Mouse (Mus musculus) monocyte, adult 5-6 weeks (primary cell): ENCODE results near the gene Xbp1. TPM values are rescaled to one million over a fixed set of nuclear protein-coding genes. Genes with fewer than 3 reads are reported as not detected.
A peak's percentile ranks its signal among the peaks of the same experiment; 100 is the strongest.
"Not testable (repeated sequence)": the region's sequence is repeated elsewhere in the genome, so short reads cannot be mapped to it uniquely, and the experiment has no call there.

ENCODE experiments used
- ATAC-seq: fragments of 153-309, 156-312 bp; replicated peaks from 2 replicates; pipeline ENCODE4 v1.8.0; 2017; ENCODE audit warnings: mild to moderate bottlenecking; ENCODE audit not compliant: low TSS enrichment, insufficient number of reproducible peaks, severe bottlenecking, poor library complexity, low FRiP score
- total RNA-seq: library from RNA; stranded (forward); fragments of 200-1000, 200-491, 200-594 nt; gene quantifications from 3 replicates; pipeline ENCODE4 v1.2.3, GENCODE M21; 2017

The Xbp1 gene
- total RNA-seq, 1 experiment from 2014 or later, result 261 TPM

DNA sequence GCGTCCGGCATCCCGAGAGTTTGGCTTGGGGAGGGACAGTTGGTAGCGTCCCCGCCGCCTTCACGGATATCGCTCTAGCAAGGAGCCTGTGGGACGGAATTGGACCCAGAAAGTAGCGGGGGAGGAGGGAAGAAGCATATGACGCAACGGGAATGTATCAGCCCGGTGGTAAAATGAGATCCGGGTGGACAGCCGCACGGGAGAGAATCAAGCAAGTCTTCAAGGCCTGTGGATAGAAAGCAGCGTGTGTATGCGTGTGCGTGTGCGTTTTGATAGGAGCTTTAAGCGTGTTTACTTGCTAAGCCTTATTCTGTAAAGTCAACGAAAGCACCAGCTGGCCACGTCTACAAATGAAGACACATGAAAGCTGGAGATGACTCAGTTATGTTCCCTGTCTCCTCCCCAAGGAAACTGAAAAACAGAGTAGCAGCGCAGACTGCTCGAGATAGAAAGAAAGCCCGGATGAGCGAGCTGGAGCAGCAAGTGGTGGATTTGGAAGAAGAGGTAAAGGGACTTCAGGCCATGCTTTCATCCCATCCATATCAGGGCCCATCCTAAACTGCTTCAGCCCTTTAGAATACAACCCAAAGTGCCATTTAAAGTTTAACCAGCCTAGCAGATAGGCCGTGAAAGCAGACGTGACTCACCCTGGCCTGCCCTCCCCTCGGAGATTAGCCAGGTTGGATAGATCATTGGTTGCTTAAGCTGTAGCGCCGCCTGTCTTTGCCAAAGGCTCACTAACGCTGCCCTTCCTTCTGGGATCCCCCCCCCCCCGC lies 1.2 kb downstream of the Xbp1 start:
- peak; percentile 59; the same call in 1 of the 2 replicates for ATAC-seq

DNA sequence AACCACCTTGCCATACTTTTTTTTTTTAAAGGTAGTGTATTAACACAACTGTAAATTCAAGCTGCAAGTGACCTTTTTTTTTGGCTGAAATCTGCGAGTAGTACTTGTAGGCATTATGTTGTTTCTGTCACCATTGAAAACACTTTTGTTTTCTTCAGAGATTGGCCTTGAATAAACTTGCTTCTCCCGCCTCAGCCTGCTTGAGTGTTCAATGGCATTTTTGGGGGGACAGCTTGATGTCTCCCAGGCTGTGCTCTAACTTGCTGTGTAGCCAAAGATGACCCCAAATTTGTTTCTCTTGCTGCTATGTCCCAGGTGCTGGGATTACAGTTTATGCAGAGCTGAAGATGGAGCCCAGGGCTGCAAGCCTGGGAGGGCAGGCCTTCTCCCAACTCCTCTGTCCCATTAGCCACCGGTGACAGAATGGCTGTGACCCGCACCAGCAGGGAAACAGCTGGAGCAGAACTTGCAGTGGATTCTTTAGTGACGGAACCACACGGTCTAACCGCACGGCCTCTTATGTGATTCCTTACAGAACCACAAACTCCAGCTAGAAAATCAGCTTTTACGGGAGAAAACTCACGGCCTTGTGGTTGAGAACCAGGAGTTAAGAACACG lies 2.4 kb downstream of the Xbp1 start:
- ATAC-seq, result no peak

DNA sequence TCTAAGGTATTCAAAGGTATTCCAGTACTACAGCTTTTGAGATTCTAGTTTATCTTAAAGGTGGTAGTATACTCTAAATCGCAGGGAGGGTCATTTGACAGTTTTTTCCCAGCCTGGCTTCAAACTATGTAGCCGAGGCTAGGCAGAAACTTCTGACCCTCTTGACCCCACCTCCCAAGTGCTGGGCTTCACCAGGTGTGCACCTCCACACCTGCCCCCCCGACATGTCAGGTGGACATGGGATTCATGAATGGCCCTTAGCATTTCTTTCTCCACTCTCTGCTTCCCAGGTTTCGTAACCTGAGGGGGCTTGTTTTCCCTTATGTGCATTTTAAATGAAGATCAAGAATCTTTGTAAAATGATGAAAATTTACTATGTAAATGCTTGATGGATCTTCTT lies 5.0 kb downstream of the Xbp1 start:
- no peak for ATAC-seq

DNA sequence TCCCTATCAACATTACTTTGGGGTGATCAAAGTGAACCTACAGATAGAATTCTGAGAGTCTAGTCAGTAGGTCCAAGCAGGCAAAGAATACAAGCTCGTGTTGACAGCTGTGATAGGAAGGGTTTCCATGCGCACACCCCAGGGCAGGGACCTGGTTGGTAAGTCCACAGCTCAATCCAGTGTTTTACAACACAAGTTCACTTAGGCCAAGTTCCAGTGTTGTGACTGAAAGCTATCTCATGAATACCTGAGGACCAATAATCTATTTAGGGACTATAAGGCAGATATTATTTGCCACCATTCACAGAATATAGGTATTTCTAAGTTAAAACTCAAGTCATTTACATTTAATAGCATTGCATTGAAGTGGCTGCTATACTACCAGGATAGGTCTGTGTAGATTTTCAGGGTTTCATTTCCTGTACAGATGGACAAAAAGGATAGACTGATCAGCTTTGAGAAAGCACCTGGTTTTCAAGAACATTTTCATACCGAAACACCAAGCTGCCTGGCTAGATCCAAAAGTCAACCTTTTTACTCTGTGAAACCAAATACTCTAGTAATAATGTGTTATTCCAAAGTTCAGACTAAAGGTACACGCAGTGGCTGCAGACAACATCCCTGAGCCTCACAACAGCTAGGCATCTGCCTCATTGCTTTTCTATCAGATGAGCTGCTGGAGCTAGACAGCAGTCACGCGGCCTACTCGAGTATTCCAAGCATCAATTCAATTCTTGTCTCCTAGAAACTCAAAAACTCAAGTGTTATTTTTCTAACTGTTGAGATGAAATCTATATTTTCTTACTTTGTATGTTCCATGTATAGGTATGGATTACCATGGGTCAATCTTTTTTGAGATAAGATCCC lies 6.3 kb downstream of the Xbp1 start:
- ATAC-seq, result no peak

DNA sequence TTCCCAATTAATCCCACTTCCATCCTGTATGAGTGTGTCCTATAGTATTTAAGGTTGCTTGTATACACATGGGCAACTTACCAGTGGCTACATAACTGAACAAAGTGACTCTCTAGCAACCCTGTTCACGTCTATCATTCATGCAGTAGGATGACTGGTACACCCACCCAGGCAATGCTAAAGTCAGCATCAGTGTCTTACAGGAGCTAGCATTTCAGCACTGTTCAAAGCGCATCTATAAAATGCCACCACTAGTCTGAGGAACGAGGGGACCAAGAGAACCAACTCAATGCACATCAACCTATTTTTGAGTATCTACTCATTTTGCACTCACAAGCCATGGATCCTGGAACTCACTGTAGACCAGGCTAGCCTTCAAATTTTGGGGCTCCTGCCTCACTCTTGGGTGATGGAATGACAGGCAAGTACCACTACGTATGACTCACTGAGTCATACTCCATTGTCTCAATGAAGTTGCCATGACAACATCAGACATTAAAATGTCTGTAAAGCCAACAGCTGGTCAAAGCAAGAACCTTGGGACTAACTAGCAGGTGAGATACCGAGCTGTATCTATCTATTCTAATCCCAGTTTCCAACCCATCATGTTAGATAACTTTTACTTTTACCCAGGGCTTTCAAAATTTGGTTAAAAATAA lies 7.5 kb downstream of the Xbp1 start:
- no peak for ATAC-seq

DNA sequence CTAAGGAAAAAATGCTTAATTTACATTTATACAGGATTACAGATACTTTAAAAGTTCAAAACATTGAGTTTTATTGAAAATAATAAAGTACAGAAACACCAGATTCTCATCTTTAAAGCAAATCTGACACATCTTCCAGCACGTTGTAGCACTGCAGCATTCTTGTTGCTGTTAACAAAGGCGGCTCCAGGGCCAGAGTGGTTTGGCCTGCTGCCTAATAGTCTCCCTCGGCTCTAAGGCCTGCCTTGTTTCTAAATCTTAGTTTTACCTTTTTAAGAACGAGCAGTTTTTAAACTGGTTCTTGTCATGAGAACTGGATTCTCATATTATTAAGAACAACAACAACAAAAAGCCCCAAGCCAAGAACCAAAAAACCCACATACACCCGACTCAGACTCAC lies 8.4 kb downstream of the Xbp1 start:
- ATAC-seq, result no peak

DNA sequence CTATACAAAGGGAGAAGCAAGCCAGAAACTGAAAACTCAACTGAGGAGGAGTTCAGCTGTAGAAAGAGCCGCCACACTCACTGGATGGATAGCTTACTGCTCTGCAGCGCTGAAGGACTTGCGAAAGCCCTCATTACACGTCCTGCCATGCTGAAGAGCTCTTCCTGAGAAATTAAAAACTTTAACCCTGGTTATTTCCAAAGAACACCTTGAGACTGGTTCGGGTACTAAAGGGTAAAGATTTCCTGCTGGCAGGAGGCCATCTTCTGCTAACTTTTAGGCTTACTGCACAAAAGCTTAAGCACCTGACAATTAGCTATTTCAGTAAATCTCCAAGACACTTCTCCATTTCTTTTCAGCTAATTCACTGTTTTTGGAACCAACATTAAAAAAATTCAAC lies 9.7 kb downstream of the Xbp1 start:
- ATAC-seq, result no peak

DNA sequence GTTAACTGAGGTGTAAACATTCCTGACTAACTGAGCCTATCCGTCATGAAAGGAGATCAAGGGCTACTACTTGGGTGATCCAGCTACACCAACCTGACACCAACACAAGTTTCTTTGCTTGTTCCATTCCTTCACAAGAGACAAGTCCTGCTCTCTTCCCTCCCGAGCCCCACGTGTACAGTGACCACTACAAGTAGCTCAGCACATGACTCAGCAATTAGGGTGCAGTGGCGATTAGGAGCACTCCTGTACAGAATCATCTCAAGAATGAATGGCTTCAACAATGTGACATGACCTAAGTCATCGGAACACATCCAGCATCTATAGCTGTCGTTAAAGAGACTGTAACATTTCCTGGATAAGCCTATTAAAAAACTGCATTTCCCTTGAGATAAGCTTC lies 10.3 kb downstream of the Xbp1 start:
- ATAC-seq, result no peak

DNA sequence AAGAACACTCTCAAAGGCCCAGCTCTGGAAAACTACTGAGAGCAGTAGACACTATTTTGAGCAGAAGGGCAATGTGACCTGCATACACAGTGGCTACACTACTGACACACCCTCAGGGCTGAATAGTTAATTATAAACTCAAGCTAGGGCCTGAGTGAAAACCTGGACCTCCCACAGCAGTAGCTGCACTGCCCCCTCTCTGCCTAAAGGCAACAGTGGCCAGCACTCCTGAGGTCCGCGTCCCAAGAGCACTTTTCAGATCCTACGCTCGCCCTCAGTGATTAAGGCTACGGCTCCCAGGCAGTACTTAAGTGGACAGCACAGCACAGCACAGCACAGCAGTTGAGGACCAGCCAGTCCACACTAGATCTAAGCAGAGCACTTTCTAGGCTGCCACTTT lies 12.6 kb downstream of the Xbp1 start:
- no peak for ATAC-seq

DNA sequence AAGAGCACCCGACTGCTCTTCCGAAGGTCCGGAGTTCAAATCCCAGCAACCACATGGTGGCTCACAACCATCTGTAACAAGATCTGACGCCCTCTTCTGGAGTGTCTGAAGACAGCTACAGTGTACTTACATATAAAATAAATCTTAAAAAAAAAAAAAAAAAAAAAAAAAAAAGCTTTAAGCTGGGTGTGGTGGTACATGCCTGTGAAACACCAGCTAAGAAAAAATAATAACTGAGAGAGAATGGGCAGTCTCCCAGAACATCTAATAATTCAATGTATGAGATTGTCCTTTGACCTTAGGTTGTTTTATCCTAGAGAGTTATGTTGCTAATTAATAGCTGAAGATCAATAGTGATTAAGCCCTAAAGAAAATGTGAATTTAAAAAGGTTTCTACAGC lies 17.0 kb downstream of the Xbp1 start:
- ATAC-seq, result not testable (repeated sequence)

DNA sequence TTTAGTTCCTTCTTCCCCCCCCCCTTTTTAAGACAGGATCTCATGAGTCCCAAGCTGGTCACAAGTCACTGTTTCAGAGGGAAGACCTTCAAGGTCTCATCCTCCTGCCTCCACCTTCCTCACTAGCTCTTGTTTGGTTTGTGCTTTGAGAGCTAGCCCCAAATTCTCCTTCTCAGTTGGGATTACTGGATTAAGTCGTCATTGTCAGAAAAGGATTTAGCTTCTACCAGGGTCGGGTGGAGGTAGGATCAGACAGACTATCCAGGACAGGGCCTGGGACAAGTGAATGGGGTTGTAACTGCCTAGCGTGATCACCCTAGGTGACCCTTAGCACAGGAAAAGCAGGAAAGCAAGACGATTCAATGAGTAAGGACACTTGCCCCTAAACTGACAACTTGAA lies 19.9 kb downstream of the Xbp1 start:
- ATAC-seq, result no peak

DNA sequence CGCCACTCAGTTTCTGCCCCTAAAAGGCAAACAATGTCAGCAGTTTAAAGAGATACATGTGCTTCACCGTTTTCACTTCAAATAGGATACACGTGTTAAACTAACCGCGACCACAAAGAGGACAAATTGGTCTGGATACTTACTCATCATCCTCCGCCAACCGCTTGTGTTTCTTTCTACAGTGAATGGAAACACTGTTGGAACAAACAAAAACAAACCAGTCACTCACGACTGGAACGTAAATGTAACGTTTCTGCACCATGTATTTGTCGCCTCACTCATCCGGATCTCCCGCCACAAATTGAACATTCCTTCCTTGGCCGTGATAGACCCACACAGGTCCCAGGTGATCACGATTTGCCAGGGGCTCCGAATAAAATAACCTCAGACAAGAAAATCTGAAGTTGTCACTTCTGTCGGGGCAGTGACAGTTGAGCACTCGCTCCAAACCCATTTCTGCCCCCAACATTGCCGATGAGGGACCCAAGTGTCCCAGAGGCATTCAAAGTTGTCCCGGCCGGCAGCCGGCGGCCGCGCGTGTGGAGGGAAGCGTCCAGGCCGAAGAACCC lies 20.9 kb downstream of the Xbp1 start:
- ATAC-seq, result 0 out of 2 replicates have a peak, but pooled peaks have one; percentile 16

DNA sequence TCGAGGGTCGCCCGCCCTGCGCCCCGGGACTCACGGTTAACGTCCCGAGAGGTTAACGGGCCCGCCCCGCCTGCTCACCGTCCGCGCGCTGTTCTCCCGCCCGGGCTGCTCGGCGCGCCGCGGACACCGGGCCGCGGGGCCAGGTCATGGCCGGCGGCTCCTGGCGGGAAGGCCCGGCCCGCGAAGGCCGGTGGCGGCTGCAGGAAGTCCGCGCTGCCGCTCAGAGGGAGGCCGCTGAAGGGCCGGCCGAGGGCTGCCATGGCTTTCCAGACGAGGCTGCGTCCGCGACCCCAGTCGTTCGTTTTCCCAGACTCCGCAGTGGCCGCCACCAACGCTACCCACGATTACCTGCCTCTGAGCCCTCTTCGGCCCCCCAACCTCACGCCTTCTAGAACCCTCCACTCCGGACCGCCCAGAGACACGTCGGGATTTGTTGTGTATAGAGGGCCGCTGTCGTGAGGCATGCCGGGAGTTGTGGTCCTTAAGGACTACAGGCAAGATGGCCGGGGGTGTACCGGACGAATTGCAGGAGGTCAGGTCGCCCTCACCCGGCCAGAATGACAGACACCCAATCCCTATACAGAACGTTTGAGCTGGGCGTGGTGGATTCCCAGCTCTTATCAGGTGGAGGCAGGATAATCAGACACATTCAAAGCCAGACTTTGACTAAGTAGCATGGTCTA lies 21.5 kb downstream of the Xbp1 start, which contains the start of gene Ccdc117:
Gene Ccdc117 (minus strand): TSS at position 389 of the 683 bp plus-strand sequence.
- ATAC-seq, result peak; percentile 100

DNA sequence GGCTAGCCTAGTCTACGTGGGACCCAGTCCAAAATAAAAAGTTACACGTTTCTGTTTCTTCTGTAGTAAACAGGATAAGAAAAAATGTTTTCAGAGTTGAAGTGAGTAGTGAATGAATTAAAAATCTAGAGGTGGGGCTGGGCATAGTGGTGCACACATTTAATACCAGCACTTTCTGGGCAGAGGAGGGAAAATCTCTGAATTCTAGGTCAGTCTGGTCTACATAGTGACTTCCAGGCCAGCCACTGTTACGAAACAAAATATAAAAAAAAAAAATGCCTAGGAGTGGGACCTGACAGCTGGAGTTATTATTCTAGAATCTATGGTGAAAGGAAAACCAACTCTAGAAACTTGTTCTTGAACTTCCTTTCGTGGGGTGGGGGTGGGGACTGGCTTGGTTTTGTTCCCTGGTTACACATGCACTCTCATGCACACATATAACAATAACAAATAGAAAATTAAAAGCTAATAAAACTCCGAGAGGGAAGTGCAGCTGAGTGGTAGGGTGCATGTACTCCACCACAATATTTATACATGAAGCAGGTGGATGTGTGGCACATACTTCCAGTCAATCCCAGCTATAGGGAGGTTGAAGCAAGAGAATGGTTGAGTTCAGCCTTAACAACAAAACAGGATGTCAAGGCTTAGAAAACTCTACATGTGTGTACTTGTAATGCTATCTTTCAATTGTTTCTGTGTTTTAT lies 22.2 kb downstream of the Xbp1 start:
- ATAC-seq, result no peak

DNA sequence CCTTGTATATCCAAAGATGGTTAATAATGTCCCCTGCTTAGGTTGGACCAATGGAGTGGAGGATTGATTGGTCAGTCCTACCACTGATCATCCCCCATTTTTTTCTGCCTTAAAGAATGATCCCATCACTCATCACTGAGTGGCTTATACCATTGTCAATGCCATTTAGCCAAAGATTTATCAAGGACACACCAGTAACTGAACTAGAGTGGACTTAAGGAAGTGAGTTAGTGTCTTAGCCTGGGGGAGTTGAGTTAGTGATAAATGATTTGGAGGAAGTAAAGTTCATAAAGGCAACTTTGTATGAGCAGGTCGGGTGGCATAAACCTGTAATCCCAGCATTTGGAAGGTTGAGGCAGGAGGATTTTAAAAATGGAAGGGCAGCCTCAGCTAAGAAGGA lies 22.8 kb downstream of the Xbp1 start:
- no peak for ATAC-seq

DNA sequence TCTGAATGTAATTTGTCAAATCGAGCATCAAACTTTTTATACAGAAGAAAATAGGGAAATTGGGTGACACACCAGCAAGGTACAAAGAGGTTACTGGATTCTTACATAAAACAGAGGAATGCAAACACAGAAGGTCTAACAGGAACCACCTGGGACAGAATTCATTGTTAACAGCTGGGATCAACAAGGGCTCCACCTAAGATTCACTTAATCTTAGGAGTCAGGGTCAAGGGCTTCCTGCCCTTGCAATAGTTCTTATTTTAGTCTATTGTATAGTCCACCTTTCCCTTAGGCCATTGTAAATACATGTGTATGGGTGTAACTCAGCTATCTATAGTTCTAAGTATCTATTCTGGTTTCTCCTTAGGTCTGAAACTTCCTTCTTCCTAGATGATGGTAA lies 24.2 kb downstream of the Xbp1 start:
- ATAC-seq, result not testable (repeated sequence)

DNA sequence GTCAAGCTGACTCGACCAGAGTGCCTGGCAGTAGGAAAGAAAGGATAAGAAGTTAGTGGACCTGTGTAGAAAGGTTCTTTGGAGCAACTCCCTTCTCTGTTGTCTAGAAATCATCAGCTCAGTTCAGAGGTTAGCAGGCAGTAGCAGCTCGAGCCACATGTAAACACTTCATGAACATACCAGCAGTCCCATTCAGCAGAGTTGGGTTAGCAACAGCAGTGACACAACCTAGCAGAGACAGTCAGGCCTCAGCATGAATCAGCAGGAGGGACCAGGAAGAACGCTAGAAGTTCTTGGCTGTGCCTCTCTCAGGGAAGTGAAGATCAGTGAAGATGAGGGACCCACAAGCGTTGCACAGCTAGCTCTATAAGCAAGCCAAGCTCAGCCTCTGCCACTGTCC lies 25.0 kb downstream of the Xbp1 start:
- no peak for ATAC-seq

DNA sequence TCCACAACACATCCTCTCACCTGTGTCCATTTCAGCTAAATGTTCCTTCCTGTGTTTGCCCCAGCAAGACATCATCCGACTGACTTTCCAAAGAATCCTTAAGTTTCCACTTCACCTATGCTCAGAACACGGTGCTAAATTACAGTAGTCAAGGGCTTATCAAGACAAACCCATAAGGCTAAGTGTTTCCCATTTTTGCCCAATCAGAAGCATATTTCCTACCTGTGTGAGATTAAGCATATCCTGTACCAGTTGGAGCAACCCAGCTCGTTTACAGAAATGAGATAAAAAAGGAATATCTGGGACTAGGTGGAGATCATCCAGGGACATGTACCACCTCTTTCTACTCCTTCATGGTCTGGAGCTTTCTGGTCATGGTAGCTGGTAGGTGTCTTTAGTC lies 26.2 kb downstream of the Xbp1 start:
- ATAC-seq, result no peak
